Mouse (Mus musculus): ENCODE results near the gene Cdk17.
A peak's percentile ranks its signal among the peaks of the same experiment; 100 is the strongest.
"Not testable (repeated sequence)": the region's sequence is repeated elsewhere in the genome, so short reads cannot be mapped to it uniquely, and the experiment has no call there.

Cdk17 gene

DNA sequence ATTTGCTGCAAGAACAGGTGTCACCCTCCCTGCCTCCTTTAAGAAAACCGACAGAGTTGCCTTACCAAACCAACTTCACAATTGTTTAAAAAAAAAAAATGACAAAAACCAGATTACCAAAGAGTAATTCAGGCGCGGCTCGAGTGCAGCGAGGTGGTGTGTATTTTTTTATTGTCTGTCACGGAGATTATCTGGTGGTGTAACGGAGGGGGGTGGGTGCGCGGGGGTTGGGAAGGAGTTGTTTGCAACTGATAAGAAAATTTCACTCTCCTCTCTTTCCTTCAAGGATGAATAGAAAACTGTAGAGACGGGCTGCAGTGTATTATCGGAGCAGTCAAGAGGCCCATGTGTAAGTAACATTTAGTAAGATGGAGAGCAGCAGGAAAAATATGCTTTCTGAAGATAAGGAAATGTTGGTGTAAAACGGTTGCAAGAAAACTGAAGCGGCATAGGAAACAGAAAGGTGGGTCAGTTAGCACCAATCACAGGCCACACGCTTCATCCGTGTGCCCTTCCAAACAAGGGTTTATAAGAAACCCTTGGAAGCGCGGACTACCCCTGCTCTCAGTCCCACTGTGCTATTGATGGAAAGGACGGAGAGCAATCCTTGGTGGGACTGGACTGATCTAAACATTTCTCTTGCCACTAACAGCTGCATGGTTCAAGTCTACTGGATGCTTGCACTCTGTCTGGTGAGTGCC, 17.2 kb upstream of the Cdk17 start:
- no peak for DNase-seq

DNA sequence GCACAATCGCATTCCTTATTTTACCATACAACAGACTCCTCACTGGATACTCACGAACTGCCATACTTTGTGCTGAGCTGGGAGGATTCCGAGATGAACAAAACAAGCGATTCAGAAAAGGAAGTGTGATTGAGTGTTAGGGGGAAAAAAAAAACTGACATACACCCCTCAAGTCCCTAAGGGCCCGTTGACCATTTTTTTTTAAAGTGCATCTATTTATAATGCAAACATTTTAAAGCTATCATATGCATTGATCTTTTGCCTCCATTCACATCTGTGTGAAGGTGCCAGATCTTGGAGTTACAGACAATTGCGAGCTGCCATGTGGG, 16.7 kb upstream of the Cdk17 start:
- no peak for DNase-seq

DNA sequence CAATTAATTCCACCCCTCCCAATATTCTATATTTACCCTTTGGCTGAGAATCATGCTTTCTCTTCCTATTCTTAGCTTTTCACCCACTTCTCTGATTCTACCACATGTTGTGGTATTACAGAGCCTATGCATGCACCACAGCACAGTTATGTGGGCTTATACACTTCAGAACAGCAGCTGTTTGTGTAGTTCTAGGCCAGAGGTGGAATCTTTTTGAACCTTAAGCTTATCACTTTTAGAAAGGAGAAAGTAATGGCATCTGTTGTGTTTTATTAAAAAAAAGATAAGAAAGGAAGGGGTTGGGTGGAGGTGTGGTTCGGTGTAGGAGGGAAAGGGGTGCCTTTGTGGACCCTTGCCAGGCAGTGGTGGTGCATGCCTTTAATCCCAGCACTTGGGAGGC, 16.1 kb upstream of the Cdk17 start:
- DNase-seq: no peak

- no peak for DNase-seq
These were observed 15.6 kb upstream of the Cdk17 start for GRCm38 (mm10) chr10:93145088-93145487.

- no peak for DNase-seq
These were observed 14.1 kb upstream of the Cdk17 start for GRCm38 (mm10) chr10:93146601-93147000.

DNA sequence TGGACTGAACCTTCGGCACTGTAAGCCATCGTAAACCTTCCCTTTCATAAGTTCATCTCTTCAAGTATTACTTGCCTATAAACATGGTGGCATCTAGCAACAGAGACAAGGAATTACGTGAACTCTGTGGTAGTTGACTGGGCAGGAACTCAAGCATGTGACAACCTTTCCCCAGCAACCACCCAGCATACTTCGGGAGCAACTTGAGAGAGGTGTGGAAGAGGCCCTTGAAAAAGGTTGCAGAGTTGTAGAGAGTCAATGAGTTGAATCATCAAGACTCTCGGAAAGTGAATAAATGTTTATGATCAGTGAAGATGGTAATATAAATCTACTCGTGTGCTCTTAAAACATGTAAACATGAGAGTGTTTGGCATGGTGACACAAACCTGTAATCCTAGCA, 13.0 kb upstream of the Cdk17 start:
- DNase-seq: no peak

DNA sequence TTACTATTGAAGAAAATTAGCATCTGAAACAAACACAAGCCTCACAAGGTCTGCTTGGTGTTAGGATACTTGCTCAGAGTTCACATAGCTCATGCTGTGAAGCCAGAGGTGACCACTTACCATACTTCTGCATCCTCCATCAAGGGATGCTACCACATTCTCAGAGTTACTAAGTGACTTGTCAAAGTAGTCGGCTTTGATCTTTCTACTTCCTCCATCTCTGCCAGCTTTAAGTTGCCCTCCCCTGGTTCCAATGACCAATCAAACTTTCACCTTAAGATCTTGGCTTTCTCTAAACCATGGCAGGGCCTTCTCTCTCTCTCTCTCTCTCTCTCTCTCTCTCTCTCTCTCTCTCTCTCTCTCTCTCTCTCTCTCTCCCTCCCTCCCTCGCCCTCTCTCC, 11.1 kb upstream of the Cdk17 start:
- no peak for DNase-seq

DNA sequence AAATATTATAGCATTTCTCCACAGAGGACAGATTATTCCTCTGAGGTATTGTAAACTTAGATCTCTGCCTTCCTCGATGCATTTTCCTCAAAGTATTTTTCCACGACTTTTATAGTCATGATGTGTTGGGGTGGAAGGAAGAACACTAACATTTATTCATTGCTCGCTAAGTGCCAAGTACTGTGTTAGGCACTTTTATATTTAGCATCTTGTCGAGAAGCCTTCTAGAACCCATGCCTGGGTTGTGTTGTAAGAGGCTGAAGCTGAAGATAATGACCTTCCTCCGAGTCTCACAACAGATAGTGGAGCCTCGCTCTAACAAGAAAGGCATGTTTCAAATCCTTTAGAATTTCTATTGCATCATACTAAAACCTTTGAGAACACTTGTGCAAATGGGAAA, 8.9 kb upstream of the Cdk17 start:
- no peak for DNase-seq

- DNase-seq: no peak
These were observed 8.0 kb upstream of the Cdk17 start for GRCm38 (mm10) chr10:93152698-93153097.

DNA sequence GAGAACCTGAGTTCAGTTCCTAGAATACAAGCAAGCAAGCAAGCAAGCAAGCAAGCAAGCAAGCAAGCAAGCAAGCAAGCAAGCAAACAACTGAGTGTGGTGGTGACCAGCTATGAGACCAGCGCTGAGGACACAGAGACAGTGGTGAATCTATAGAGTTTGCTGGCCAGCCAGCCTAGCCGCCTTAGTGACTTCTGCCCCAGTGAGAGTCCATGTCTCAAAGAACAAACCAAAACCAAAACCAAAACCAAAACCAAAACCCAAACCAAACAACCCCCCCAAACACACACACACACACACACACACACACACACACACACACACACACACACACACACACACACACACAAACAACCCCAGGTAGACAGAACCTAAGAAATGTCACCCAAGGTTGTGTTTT, 7.3 kb upstream of the Cdk17 start:
- DNase-seq: not testable (repeated sequence)

GRCm38 (mm10) chr10:93159651-93160496, 801 bp upstream of the Cdk17 start:
- DNase-seq: peak; percentile 79

- no peak for DNase-seq
These were observed 223 bp upstream of the Cdk17 start for GRCm38 (mm10) chr10:93160497-93160806.

DNA sequence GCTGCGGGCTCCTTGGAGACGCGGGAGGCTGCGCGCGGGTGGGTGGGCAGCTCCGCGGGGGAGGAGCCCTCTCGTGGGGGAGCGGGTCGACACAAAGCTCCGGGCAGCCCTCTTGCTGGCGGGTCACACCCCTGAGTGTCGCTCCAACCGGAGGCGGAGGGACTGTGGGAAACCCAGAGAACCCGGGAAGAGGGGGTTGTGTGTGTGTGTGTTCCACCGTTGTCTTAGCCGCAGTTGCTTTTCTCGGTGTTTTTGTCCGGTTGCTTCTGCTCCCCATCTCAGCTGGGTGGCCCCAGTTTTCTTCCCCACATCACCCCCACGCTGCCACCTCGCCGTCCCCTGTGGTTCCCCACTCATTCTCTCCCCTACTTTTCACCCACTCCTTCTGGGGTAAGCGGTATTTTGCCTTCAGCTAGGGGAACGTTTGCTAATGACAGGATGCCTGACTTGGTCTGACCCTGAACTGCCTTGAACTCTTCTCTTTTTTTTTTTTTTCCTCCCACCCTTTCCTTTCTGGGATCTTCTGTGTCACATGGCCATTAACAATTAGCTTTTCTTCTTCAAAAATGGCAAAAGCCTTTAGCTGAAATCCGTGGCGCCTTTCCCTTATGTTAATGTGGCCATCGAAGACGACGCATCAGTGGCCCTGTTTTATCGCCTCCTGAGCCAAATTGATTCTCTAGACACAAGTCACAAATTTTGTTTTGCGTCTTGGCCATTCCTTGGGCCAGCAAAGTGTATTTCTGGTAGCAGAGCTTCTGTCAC, 1.0 kb downstream of the Cdk17 start:
- peak; percentile 49 for DNase-seq

DNA sequence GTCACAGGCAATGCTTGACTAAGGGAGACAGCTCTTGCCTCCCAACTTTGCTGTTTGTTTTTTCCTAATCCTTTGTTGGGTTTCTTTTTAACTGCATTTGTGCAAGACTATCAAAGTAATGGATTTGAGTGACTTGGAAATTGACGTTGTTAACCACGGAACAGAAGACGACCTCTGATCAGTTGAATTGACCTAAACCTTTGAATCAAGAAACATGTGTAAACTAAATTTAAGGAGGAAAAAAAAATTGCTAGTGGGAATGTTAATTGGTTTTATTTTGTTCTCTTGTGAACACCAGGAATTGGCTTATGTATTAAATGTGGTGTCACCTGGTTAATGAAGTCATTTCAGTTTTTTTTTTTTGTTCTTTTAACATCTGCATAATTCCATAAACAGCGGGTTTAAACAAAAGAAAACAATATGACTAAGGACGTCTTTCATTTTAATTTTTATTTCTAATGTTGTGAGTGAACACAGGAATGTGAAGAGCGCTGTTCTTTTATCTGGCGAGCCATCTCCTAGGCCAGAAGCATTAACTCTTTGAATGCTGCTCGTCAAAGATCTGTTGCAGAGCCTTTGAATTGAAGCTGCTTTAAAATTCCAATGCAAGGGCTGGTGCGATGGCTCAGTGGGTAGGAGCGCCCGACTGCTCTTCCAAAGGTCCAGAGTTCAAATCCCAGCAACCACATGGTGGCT, 1.7 kb downstream of the Cdk17 start:
- DNase-seq: no peak

DNA sequence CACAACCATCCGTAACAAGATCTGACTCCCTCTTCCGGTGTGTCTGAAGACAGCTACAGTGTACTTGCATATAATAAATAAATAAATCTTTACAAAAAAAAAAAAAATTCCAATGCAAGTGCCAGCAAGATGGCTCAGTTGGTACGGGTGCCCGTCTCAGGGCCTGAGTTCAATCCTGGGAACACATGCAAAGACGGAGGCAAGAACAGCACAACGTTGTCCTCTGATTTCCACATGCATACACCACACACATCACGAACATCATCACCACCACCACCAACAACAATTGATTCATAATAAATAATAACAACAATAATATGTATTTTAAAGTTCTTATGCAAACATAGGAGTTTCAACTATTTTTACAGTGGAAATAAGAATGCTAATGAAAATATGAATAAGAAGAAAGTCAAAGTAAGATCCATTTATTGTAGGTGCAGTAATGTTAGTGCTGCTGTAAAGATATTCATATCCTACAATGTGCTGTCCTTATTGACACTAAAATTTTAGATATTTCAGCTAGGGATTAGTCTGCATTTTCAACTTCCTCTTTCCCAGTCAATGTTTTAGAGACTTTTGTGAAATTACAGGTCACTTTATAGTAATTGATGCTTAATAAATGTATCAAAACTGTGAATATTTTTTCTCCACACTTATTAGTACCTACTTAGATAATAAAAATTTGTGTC, 2.4 kb downstream of the Cdk17 start:
- no peak for DNase-seq

DNA sequence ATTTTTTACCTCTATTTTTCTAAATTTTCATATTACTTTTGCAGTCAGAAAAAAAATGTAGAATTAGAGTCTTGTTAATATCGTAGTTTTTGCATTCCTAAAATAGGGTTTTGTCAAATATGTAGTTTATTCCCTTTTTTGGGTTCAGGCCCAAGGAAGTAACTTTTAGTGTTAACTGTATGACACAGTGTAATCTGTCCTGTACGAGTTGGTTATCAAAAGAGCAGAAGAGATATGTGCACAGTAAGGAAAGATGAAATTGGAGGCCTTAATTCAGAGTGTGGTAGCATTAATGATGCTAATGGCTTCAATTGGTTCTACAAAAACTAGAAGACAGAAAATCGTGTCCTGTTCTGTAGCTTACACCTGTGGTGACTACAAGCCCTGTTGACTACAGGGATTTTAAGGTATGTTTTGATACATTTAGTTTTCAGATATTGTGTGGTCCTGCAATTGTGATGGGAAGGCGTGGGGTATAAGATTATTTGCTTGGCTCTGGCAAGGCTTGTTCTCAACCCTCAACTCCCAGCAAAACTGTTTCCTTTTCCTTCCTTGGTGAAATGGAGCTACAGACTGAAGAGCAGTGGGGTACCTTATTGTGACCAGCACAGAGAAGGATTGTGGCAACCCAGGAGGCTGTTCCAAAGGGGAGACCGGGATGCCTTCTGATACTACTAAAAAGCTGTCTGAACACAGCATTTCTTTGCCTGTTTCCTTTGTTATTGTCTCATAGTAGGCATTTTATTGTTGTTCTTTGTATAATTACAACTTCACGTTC, 3.2 kb downstream of the Cdk17 start:
- DNase-seq: no peak

DNA sequence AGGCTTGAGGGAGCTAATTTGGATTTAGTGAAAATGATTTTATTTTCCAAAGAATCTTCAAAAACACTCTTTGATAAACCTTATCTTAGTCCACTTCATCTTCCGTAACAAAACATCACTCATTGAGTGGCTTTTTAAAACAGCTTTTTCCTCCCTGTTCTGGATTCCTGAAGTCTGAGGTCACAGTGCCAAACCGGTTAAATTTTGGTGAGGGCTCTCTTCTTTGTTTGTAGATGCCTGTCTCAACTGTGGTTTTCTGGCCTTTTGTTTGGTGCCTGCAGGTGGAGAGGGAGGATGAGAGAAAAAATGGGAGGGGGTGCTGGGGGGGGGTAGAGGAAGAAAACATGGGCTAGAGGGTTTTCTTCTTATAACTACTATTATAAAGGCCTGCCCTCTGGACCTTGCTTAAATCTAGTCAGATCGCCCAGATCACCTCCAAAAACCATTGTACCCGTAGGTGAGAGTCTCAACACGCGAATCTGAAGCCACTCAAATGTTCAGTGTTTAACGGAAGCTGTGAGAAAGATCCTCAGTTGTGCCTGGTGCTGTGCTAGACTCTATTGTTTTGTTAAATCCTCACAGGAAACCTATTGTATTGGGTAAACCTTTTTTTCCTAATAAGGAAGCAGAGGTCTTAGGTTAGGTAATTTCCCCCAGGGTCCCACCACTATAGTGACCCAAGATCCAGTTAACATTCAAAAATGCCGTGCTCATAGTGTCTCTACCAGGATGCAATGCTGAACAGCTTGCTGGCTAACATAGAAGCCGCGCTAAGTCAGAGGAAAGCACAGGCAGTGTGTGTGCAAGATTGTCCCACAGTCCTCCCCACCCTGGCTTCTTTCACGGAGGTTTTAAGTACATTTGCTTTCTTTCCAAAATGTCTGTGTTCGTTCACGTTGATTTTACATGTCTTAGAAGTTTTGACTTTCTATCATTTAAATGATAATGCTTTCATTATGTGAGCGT, 5.0 kb downstream of the Cdk17 start:
- no peak for DNase-seq

- no peak for DNase-seq
These were observed 5.7 kb downstream of the Cdk17 start for GRCm38 (mm10) chr10:93166382-93166769.

GRCm38 (mm10) chr10:93167311-93167710, 6.6 kb downstream of the Cdk17 start:
- no peak for DNase-seq

GRCm38 (mm10) chr10:93168067-93168466, 7.4 kb downstream of the Cdk17 start:
- no peak for DNase-seq

All from kidney, adult 9 months (tissue).